Mouse (Mus musculus) spleen, adult 18-20 months (tissue): ENCODE results near the gene Hmgb2.
"Not testable (repeated sequence)": the region's sequence is repeated elsewhere in the genome, so short reads cannot be mapped to it uniquely, and the experiment has no call there.

Source experiments
- DNase-seq, 2 experiments: peaks; one replicate each; pipeline ENCODE4 v3.0.0; 2022; ENCODE audit warnings: mixed read lengths in 2 of 2

The Hmgb2 gene

GRCm38 (mm10) chr8:57511316-57512118 lies at the start of gene Hmgb2:
TSS of gene Hmgb2 (plus strand) at chr8:57511907.
- DNase-seq, result peak; percentile 98 to 99

- no peak for DNase-seq
Observed at GRCm38 (mm10) chr8:57462839-57463238, 48.9 kb upstream of the Hmgb2 start.

DNA sequence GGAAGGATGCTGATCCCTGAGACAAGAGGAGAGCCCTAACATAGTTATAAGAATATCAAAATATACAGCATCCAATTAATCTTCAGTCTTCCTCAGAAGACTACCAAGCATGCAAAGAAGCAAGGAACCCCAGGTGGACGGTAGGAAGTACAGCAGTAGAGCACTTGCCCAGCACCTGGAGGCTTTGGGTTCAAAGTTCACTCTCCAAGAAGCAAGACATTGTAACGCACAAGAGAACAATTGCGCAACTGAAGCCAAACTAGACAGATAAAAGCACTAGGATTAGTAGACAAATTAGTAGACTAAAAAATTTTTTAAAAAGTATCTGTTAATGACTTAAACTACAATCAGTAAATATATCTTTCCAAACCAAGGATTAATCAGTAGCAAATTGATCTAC lies 48.0 kb upstream of the Hmgb2 start:
- no peak for DNase-seq

- DNase-seq, result no peak
Observed at GRCm38 (mm10) chr8:57468624-57469023, 43.1 kb upstream of the Hmgb2 start.

- DNase-seq, result no peak
Observed at GRCm38 (mm10) chr8:57470863-57471262, 40.8 kb upstream of the Hmgb2 start.

GRCm38 (mm10) chr8:57473751-57474150 lies 38.0 kb upstream of the Hmgb2 start:
- no peak for DNase-seq

DNA sequence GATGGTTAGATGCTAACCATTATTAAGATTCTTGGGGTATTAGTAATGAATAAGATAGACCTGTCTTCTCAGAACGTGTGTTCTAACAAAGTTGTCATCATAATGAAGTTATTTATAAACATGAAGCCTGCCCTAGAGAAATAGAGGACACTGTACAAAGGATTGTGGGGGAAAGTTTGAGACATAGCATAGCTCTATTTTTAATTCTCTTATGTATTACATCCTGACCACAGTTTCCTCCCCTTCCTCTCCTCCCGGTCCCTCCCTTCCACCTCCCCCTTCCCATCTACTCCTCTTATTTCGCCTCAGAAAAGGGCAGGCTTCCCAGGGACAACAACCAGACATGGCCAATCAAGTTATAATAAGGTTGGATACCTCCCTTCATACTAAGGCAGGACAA lies 33.3 kb upstream of the Hmgb2 start:
- no peak for DNase-seq

- no peak for DNase-seq
Observed at GRCm38 (mm10) chr8:57479700-57480099, 32.0 kb upstream of the Hmgb2 start.

DNA sequence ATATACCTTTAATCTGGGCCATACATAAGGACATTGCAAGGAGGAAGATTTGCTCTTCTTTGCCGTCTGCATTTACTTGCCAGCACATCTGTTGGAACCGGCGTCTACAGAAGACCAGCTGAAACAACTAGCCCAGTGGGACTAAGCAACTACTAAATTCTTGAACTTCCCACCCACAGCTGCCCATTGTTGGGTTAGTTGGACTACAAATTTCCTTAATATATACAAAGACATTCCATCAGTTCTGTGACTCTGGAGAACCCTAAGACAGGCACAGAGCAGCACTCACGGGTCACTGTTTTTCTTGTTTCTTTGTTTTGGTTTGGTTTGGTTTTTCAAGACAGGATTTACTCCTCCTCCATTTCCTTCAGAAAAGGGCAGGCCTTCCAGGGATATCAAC lies 31.1 kb upstream of the Hmgb2 start:
- DNase-seq, result no peak

GRCm38 (mm10) chr8:57486491-57487440 lies 24.9 kb upstream of the Hmgb2 start:
- peak; percentile 30 to 49 for DNase-seq

DNA sequence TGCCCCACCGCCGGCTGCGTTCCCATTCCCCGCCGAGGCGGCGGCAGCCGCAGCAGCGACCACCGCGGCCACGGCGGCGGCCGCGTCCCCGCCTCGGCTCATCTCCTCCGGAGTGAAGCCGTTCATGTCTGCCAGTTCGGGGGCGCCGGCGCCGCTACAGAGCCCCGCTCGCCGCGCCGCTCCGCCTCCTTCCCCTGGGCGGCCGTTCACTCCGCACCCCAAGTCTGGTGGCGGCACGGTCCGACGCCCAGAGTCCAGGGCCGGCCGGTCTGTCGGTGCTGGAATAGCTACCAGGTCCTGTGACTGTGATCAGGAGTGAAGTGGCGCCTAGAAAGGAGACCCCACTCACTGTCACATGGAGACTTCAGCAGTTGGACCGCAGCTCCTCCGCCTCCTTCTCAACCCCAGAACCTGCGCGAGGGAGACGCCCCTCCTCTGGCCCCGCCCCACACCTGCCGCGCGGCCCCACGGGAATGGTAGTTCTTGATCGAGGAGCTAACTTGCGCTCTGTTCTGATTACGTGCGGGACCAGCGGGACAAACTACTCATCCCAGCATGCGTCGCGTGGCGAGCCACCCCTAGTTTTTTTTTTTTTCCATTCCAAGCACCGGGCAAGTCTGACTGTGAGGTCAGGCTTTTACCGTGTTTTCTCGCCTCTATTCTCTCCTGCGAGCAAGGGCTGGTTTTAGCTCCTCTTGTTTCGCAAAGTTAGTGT lies 24.1 kb upstream of the Hmgb2 start, which contains the start of gene Sap30:
TSS of gene Sap30 (minus strand) at position 420 of the 715 bp plus-strand sequence.
- peak; percentile 97 to 99 for DNase-seq

- DNase-seq, result peak; percentile 66 to 73
Observed at GRCm38 (mm10) chr8:57488312-57488765, 23.4 kb upstream of the Hmgb2 start.

DNA sequence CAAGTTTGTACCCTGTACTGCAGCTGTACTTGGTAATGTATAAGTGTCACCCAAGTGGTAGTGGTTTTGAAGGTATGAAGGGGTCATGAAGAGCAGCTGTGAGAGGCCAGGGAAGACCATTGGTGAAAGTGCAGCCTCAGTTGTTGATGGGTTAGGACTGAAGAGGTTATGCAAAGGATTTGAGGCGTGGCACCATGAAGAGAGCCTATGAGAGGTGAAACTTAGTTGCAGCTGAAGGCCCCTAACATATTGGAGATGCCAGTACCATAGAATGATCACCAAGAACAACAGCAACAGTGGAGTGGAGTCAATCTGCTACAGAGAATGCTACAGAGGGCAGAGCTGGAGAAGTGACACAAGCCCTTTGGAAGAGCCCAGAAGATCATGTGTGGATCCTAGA lies 22.3 kb upstream of the Hmgb2 start:
- DNase-seq, result no peak

DNA sequence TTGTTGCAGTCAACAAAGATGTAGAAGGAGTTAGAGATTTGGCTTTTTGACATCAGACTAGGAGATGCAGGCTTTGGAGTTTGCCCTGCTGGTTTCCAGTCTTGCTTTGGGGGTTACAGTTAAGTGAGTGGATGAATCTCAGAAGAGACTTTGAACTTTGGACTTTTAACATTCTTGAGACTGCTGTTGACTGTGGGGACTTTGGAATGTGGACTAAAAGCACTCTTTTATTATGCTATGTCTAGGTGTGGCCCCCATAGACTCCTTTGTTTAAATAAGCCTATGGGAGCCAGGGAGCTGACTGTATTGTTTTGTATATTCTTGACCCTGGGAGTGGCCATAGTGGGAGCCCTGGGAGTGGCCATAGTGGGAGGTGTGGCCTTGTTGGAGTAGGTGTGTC lies 21.8 kb upstream of the Hmgb2 start:
- DNase-seq, result no peak

DNA sequence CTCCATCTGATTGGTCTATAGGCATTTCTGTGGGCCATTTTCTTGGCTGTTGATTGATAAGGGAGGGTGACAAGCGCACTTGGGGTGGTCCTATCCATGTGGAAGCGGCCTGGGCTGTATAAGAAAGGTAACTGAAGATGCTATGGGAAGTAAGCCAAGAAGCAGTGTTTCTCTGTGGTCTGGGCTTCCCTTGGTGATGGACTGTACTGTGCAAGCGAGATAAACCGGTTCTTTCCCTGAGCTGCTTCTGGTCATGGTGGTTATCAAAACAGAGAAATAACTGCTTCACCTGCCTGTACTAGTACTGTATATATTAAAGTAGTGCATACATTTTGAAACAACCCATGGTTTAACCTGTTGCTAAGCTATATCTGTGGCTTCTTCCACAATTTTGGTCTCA lies 19.8 kb upstream of the Hmgb2 start:
- DNase-seq, result no peak

- no peak for DNase-seq
Observed at GRCm38 (mm10) chr8:57498494-57498846, 13.2 kb upstream of the Hmgb2 start.

DNA sequence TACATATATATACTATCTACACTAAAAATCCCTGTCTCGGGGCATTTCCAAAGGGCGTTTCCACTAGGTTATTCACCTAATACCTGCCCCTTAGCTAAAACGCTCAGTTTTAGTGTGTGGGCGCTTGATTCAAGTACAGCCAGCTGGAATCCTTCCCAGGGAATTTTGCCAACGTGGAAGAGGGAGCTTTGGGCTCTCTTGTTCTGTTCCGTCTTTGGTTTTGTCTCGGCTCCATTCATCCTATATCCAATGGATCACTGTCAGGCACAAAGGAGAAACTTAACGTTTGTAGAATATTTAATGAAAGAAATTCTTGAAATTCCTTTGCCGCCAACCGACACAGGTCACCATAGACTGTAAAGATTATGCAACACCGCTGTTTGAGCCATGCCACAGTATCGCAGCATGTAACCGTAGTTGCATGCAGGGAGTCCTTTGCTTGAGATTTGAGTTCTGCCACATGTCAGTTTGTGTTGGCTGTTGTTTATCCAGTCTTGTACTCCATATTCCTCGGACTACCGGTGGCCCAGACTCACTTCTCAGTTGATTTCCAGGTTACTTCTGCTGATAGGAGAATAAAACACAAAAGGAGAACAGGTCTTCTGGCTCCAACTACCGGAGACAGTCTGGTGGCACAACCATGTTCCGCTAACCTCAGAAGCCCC lies 12.7 kb upstream of the Hmgb2 start:
- DNase-seq, result no peak

DNA sequence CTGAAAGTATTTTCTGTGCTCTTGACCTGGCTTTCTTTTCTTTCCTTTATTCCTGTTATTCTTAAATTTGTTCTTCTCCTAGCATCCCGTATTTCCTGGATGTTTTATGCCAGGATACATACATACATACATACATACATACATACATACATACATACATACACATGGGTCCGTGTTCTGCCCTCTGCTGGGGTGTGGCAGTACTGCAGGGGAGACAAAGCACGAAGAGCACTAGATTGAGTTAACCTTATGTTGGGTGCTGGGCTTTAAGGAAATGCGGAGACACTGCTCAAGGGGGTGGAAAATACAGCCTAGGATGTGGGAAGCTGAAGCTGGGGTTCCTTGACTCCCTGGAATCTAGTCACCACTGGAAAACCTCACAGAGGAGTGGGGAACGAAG lies 8.1 kb upstream of the Hmgb2 start:
- DNase-seq, result peak; percentile 57 to 83

- not testable (repeated sequence) for DNase-seq
Observed at GRCm38 (mm10) chr8:57505500-57505899, 6.2 kb upstream of the Hmgb2 start.

DNA sequence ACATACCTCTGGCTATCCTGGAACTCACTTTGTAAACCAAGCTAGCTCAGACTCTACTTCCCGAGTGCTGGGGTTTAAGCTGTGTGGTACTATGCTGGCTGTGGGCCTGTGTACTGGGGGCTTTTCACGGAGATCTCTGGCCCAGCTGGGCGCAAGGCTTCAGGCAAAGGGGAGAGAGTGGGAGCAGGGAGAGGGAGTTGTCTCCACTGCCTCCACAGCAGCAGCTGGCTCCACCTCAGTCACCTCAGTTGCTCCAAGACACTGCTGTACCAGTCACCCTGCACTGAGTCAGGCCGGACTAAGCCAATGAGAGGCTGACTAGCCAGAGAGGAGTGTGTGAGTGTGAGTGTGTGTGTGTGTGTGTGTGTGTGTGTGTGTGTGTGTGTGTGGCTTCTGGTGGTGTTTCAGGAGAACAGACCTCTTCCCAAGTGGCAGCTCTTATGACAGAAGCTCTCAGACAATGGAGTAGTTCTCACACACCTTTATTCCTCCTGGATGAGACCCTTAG lies 4.1 kb upstream of the Hmgb2 start:
- no peak for DNase-seq

GRCm38 (mm10) chr8:57508657-57509056 lies 3.0 kb upstream of the Hmgb2 start:
- DNase-seq, result no peak

DNA sequence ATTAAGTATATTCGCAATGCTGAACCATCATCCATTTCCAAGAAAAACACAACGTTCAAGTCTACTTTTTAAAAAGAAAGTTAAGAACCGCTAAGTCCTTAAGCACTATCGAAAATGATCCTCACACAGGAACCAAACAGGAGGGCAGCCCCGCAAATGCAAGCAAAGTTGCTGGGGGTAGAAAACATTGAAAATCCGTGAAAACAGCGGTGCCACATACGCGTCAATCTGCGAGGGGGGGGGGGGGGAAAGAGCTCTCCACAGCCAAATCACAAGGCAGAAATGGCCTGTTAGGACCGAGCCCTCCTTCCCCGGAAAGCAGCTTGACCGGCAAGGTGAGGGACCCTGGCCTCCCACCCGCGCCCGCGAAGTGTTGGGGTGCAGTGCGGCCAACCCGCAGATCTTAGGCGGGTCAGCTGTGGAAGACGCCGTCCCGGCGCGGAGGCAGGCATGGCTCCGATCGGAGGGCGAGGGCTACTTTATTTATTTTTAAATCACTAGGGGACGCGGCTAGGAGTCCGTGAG lies 854 bp upstream of the Hmgb2 start:
- no peak for DNase-seq
